Mouse (Mus musculus): ENCODE measurements around the gene Clec4g.
A peak's percentile ranks its signal among the peaks of the same experiment; 100 is the strongest.
"Not testable (repeated sequence)": the region's sequence is repeated elsewhere in the genome, so short reads cannot be mapped to it uniquely, and the experiment has no call there.

The Clec4g gene

GRCm38 (mm10) chr8:3720551-3720950 lies at the start of gene Clec4g:
TSS of gene Clec4g (minus strand) at chr8:3720651.
- DNase-seq (ENCODE audit: low read depth, low spot score) = no peak

- DNase-seq (ENCODE audit: low read depth, low spot score) = not testable (repeated sequence)
These were observed 48.2 kb upstream of the Clec4g start for GRCm38 (mm10) chr8:3768641-3769040.

- peak; percentile 100 for DNase-seq (ENCODE audit: low read depth, low spot score)
These were observed 33.9 kb upstream of the Clec4g start for GRCm38 (mm10) chr8:3754261-3754850.

GRCm38 (mm10) chr8:3748761-3749160 lies 28.3 kb upstream of the Clec4g start, which contains the start of gene Cd209a:
TSS of gene Cd209a (minus strand) at chr8:3748984.
- DNase-seq (ENCODE audit: low read depth, low spot score) = no peak

- no peak for DNase-seq (ENCODE audit: low read depth, low spot score)
These were observed 16.5 kb upstream of the Clec4g start for GRCm38 (mm10) chr8:3736947-3737346.

GRCm38 (mm10) chr8:3735599-3735998 lies 15.1 kb upstream of the Clec4g start:
- DNase-seq (ENCODE audit: low read depth, low spot score) = no peak

GRCm38 (mm10) chr8:3734084-3734483 lies 13.6 kb upstream of the Clec4g start:
- DNase-seq (ENCODE audit: low read depth, low spot score) = no peak

GRCm38 (mm10) chr8:3721041-3721440 lies 590 bp upstream of the Clec4g start:
- DNase-seq (ENCODE audit: low read depth, low spot score) = no peak

- peak; percentile 54 for DNase-seq (ENCODE audit: low read depth, low spot score)
These were observed 1.9 kb downstream of the Clec4g start for GRCm38 (mm10) chr8:3718559-3718958.

- no peak for DNase-seq (ENCODE audit: low read depth, low spot score)
These were observed 3.0 kb downstream of the Clec4g start for GRCm38 (mm10) chr8:3717321-3717954.

- no peak for DNase-seq (ENCODE audit: low read depth, low spot score)
These were observed 8.8 kb downstream of the Clec4g start for GRCm38 (mm10) chr8:3711646-3712045.

- DNase-seq (ENCODE audit: low read depth, low spot score) = no peak
These were observed 10.1 kb downstream of the Clec4g start for GRCm38 (mm10) chr8:3710312-3710711.

- no peak for DNase-seq (ENCODE audit: low read depth, low spot score)
These were observed 12.8 kb downstream of the Clec4g start for GRCm38 (mm10) chr8:3707611-3708010.

GRCm38 (mm10) chr8:3705711-3706110 lies 14.7 kb downstream of the Clec4g start:
- no peak for DNase-seq (ENCODE audit: low read depth, low spot score)

- DNase-seq (ENCODE audit: low read depth, low spot score) = no peak
These were observed 19.0 kb downstream of the Clec4g start for GRCm38 (mm10) chr8:3701491-3701890.

GRCm38 (mm10) chr8:3694121-3694520 lies 26.3 kb downstream of the Clec4g start, which contains the start of gene Fcer2a:
TSS of gene Fcer2a (minus strand) at chr8:3694175.
- DNase-seq (ENCODE audit: low read depth, low spot score) = no peak

- no peak for DNase-seq (ENCODE audit: low read depth, low spot score)
These were observed 29.7 kb downstream of the Clec4g start for GRCm38 (mm10) chr8:3690774-3691173.

- no peak for DNase-seq (ENCODE audit: low read depth, low spot score)
These were observed 32.9 kb downstream of the Clec4g start for GRCm38 (mm10) chr8:3687537-3687936.

- no peak for DNase-seq (ENCODE audit: low read depth, low spot score)
These were observed 35.0 kb downstream of the Clec4g start for GRCm38 (mm10) chr8:3685422-3685821.

GRCm38 (mm10) chr8:3684530-3684929 lies 35.9 kb downstream of the Clec4g start:
- DNase-seq (ENCODE audit: low read depth, low spot score) = no peak

GRCm38 (mm10) chr8:3683408-3684176 lies 36.9 kb downstream of the Clec4g start:
- DNase-seq (ENCODE audit: low read depth, low spot score) = no peak

GRCm38 (mm10) chr8:3682435-3682834 lies 38.0 kb downstream of the Clec4g start:
- DNase-seq (ENCODE audit: low read depth, low spot score) = no peak

GRCm38 (mm10) chr8:3679656-3680055 lies 40.8 kb downstream of the Clec4g start:
- DNase-seq (ENCODE audit: low read depth, low spot score) = no peak
